Mouse (Mus musculus): ENCODE results near the gene Rps13.

Rps13 gene

DNA sequence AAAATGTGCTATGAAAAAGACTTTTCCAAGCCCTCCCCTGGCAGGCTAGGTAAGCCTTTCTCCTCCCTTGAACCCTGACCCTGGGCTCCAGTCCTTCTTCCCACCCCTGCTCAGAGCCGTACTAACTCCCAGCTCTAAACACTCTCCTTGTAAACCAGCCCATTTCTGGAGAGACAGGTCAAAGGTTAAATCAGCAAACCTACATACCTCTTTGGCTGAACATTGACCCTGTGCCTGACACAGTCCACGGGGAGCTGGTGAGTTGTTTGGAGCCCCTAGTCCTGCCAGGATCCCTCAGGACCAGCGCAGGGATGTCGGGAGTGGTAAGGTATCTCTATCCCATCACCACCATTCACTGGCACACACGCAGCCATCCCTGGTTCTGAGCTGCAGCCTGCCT, 41.6 kb downstream of the Rps13 start:
- DNase-seq (ENCODE audit: low read depth, low spot score) = no peak

DNA sequence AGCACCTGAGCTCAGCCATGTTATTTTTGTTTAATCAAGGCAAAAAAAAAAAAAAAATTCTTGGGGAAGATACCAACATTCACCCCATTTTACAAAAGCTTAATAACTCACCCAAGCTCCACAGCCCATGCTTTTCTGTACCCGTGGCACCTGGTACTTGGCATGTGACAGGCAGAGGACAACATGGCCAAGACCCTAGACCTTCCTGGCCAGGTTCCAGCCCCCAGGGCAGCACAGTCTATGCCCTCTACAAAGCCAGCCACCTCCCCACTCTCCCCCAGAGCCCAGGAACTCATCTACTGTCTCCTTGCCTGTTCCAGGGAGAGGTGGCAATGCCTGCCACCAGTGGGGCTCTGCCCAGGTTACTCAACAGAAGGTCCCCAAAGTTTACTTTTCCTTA, 43.4 kb downstream of the Rps13 start:
- DNase-seq (ENCODE audit: low read depth, low spot score) = no peak

DNA sequence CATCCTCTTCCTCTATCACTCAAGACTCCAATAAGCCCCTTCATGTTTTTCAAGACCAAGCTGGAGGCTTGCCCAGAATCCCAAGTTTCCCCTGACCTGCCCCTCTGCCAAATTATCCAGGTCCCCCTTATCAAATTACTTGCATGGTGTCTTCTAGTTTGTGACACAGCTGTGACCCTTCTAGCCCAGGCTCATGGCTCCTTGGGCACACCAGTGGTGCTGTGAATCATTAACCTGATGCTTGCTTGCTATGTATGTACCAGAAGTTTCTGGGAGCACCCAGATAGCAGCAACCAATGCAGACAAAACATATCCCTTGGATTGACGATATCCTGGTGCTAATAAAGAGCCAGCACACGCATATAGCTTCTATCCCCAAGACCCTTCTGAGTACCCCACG, 45.0 kb downstream of the Rps13 start:
- no peak for DNase-seq (ENCODE audit: low read depth, low spot score)

DNA sequence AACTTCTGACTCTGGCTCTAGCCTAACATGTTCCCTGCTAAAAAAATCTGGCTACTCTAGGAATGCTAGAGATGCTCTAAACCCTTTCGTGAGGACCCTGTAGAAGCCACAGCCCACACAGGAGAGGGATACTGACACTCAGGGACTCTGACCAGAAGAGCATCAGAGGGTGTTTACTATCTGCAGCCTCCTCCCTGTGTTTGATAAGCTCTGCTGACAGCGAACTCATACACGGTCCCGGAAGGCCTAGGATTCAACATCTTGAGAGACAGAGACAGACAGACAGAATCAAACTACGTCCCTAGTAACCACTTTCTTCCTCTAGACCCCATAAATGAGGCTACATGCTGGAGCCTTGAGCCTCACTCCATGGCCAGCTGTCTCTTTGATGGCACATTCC, 46.0 kb downstream of the Rps13 start:
- no peak for DNase-seq (ENCODE audit: low read depth, low spot score)

DNA sequence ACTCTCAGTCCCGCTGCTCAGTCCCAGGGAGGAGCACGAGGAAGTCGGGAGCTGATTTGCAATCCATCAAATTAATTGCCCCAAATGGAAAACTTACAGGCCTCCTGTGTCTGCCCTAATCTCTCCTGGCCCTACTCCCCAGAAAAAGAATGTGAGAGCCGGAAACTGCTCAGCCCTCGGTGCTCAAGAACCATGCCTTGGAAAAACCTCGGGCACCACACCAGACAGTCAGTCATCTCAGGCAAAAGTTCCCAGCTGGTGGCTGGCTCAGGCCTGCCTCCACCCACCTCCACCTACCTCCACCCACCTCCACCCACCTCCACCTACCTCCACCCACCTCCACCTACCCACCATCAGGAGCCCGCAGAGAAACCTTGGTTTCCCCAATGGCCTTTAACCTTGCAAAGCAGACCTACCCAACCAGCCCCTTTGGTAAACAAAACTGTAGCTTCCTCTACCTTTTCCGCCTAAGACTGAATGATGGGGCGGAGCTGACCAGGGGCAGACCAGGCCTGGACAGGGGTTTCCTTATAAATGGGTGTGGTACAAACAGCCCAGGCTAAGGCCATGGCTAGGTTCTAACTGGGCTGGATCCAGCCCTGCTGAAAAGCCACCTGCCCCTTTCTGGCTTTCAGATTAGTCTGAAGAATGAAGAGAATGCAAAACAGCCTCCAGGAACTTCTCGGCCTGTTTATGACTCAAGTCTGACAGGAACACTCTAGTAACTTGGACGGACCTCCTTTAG, 47.2 kb downstream of the Rps13 start:
- DNase-seq (ENCODE audit: low read depth, low spot score) = no peak

DNA sequence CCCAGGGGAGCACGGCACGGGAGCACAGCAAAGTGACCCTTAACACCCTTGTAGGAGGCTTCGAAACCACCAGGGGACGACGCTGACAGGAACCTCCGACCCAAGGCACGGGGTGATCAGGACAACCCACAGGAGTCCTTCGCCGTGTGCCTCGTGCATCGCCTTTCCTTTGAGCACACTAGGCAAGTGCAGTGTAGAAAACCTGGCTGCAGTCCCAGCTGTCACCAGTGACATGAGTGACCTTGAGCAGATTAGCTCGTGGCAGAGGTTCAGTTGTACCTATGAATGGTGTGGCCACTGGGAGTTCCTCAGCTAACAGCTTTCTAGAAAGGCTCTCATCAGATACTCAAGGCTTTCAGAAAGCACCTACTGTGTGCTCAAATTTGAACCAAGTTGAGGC, 47.8 kb downstream of the Rps13 start:
- no peak for DNase-seq (ENCODE audit: low read depth, low spot score)

DNA sequence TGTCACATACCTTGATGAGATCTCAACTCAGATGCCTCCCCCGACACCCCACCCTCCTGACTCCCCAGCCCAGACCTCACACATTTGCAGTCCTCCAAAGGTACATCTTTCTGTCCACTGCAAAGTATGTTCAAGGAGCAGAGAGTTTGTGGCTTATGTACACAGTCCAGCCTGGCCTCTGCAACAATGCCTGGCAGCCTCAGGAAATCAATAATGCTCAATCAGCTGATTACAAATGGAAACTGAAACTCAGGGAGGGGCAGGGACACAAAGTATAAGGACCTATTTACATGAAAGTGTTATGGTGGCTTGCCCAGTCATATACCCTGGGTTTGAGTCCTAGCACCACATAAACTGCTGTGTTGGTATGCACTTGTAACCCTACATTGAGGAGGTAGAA, 48.8 kb downstream of the Rps13 start:
- DNase-seq (ENCODE audit: low read depth, low spot score) = no peak

DNA sequence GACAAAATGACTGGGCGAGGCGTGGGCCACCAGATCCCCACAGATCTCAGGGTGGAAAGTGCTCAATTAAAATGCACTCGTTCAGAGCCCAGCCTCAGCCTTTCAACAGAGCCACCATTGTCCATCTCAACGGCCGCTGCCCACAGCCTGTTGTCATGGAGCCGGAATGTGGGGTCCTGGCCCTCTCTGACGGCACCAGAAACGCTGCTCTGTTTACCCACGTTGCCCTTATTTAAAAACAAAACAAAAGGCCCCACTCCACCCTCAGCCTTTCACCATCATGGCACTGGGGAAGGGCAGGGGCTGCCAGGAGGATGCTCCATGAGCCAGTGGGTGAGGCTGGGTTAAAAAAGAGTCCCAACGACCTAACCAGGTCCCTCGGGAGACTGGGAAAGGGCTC, 51.2 kb downstream of the Rps13 start:
- DNase-seq (ENCODE audit: low read depth, low spot score) = no peak

Data from forelimb bud, embryonic 11.5 days (tissue).